Mouse (Mus musculus): ENCODE results near the gene Vmn1r230.

Gene Vmn1r230

GRCm38 (mm10) chr17:20840144-20840543 lies at the start of gene Vmn1r230:
Gene Vmn1r230 (plus strand): TSS chr17:20840444.
- DNase-seq (ENCODE audit: low read depth, low spot score) = no peak

- DNase-seq (ENCODE audit: low read depth, low spot score) = no peak
Measured at GRCm38 (mm10) chr17:20811255-20811654, 29.0 kb upstream of the Vmn1r230 start, which contains the start of gene Vmn1r229. Gene Vmn1r229 (plus strand): TSS chr17:20811555.

All from brain, adult 2 months (tissue).